35 mouse cellular contexts compared by ENCODE assay signal in the genomic region with DNA sequence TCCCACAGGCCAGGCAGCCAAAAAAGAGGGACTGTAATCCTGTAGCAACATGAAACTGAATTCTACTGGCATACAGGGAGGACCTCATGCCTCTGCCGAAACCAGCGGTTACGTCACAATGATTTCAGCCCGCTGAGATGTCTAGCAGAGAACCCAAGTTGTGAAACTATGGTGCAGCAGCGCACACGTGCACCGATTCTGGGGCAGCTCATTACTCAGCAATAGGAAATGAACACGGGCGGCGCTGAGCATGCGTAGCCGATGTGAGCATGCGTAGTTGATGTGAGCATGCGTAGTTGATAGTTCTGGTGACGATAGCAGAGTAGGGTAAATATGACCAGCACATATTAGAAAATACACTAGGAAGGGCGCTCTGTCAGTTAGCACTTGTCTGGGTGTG. TPM values are rescaled to one million over a fixed set of nuclear protein-coding genes. Genes with fewer than 3 reads are reported as not detected.
DNase-seq lines count a peak whose midpoint lies in the region; ATAC-seq and TF ChIP-seq lines count a peak whose summit lies in the region.
"Had no signal": no experiment of that assay in that cellular context is flagged by ENCODE, and none has a peak within 500 bp of the region (broad histone marks: within the 10 kb centered on the region; RNA-seq: fewer than 3 reads in every experiment).

No protein-coding gene starts in this region.

- H3K4me3 ChIP-seq in bone marrow macrophage, adult 2 months (ENCODE audit: insufficient read depth, low read length) = no peak overlapping the region
- H3K4me3 ChIP-seq in kidney, adult 2 months (ENCODE audit: insufficient read depth, low read depth, low read length) = no peak overlapping the region
- H3K4me3 ChIP-seq: embryonic facial prominence, embryonic 10.5 days; embryonic facial prominence, embryonic 15.5 days; forebrain, embryonic 13.5 days; heart, adult 2 months; heart, embryonic 13.5 days; kidney, embryonic 15.5 days; layer of hippocampus, adult 2 months; left cerebral cortex, adult 2 months; limb, embryonic 12.5 days; liver, embryonic 13.5 days; lung, embryonic 15.5 days; neural tube, embryonic 13.5 days had no signal

- TF ChIP-seq POLR2A in bone marrow macrophage, adult 2 months (IDR thresholded peaks at IDR 0.05; ENCODE audit: borderline replicate concordance, low read depth, low read length) = no peak
- TF ChIP-seq POLR2A in kidney, adult 2 months (IDR thresholded peaks at IDR 0.05; ENCODE audit: low read depth, low read length) = no peak

- 0 out of 2 replicates have a peak overlapping the region, but pooled peaks have one; percentile 9 for H3K27ac ChIP-seq in bone marrow macrophage, adult 2 months (ENCODE audit: insufficient read depth, low read depth, low read length)
- H3K27ac ChIP-seq in kidney, adult 2 months (ENCODE audit: insufficient read depth, low read depth, low read length) = no peak overlapping the region
- H3K27ac ChIP-seq: embryonic facial prominence, embryonic 10.5 days; embryonic facial prominence, embryonic 15.5 days; forebrain, embryonic 13.5 days; heart, adult 2 months; heart, embryonic 13.5 days; hindbrain, embryonic 14.5 days; kidney, embryonic 15.5 days; layer of hippocampus, adult 2 months; left cerebral cortex, adult 2 months; limb, embryonic 12.5 days; liver, embryonic 13.5 days; lung, embryonic 15.5 days; neural tube, embryonic 13.5 days had no signal

- no peaks in the 10 kb centered on the region for H3K36me3 ChIP-seq in kidney, adult 2 months (ENCODE audit: control insufficient read depth, insufficient read depth, low read length)
- H3K36me3 ChIP-seq: embryonic facial prominence, embryonic 10.5 days; embryonic facial prominence, embryonic 15.5 days; G1E; heart, embryonic 13.5 days; kidney, embryonic 15.5 days; limb, embryonic 12.5 days; liver, embryonic 13.5 days; lung, embryonic 15.5 days; neural tube, embryonic 13.5 days had no signal

- 92% methylated on average over 16 of the region's 16 CpGs for WGBS in kidney, adult 2 months

- peaks cover 16% of the 10 kb centered on the region for H3K4me1 ChIP-seq in bone marrow macrophage, adult 2 months (ENCODE audit: control insufficient read depth, insufficient read depth, low read length)
- H3K4me1 ChIP-seq in kidney, adult 2 months (ENCODE audit: control insufficient read depth, insufficient read depth, low read length) = no peaks in the 10 kb centered on the region

- no peaks in the 10 kb centered on the region for H3K27me3 ChIP-seq in kidney, adult 2 months (replicated peaks; ENCODE audit: control insufficient read depth, insufficient read depth, low read length)
- H3K27me3 ChIP-seq: embryonic facial prominence, embryonic 15.5 days; forebrain, embryonic 13.5 days; heart, embryonic 13.5 days; kidney, embryonic 15.5 days; limb, embryonic 12.5 days; liver, embryonic 13.5 days; lung, embryonic 15.5 days; Patski had no signal

- no peak for TF ChIP-seq CTCF in bone marrow macrophage, adult 2 months (IDR thresholded peaks at IDR 0.05; ENCODE audit: low read depth, low read length)
- TF ChIP-seq CTCF in kidney, adult 2 months (conservative IDR thresholded peaks at IDR 0.05; ENCODE audit: insufficient read depth, insufficient read length, low read depth, low read length) = no peak

- DNase-seq in lung, postnatal 36 days = peak; percentile 21
- no peak for DNase-seq in lung, postnatal 10 days
- no peak for DNase-seq in Muller cell, postnatal 12 days (ENCODE audit: inconsistent ontology term)
- no peak for DNase-seq in frontal cortex, postnatal 25 days (ENCODE audit: low spot score in 2 of 2)
- DNase-seq in kidney, adult 2 months = no peak
- DNase-seq: adrenal gland, adult 2 months; adrenal gland, postnatal 36 days; B cell, adult 2 months; cerebellum, adult 2 months; cerebellum, postnatal 14 days; gastrocnemius, postnatal 25 days; heart, postnatal 10 days; kidney, adult 11 months; kidney, postnatal 25 days; liver, embryonic 13.5 days; thymus, postnatal 14 days had no signal

- ATAC-seq in megakaryocyte, adult 5-6 weeks (ENCODE audit: poor library complexity, severe bottlenecking) = peak; percentile 91
- ATAC-seq: forebrain, embryonic 13.5 days; inflammation-experienced regulatory T-cells, adult 6 months; midbrain, embryonic 16.5 days; Patski had no signal

RNA-seq across cellular contexts. Expression of a gene that starts 52.8 kb away (rescaled TPM):
- polyA plus RNA-seq in bone marrow macrophage, adult 2 months (2012; ENCODE audit: insufficient read depth, insufficient read length, missing spikeins) = not detected in 2 replicates
- not detected in 2 replicates for total RNA-seq in megakaryocyte, adult 5-6 weeks (2015)
- not detected in 2 replicates for total RNA-seq in megakaryocyte, adult 5-6 weeks (2017)
- 0.20 and 0.23 TPM in 2 replicates for polyA plus RNA-seq in kidney, adult 2 months (2012; rRNA removed)
- total RNA-seq: hematopoietic stem cell, adult 5-6 weeks had no signal
- polyA plus RNA-seq: G1E had no signal
